Mouse (Mus musculus): ENCODE results near the gene Adat3.

DNA sequence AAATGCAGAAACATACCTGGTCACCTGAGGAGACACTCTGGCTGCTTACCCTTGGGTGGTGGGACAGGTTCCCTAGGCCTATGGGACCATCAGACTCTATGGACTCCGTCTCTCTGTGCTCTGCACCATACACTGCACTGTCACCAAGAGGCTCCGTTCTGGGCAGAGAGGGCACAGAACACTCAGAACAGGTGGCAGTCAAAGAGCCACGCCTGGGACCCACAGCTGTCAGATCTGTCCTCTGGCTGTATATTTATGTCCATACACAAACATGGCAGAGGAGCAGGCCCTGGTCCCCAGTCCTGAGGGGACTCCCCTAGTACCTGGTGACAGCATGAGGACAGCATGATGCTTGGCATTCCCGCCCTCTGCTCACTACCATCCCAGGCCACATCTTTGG is 23.1 kb downstream of the Adat3 start:
- no peak for TF ChIP-seq ZC3H11A (IDR thresholded peaks at IDR 0.05; ENCODE audit: borderline replicate concordance, low read depth, low read length)
- TF ChIP-seq CHD2 (IDR thresholded peaks at IDR 0.05; ENCODE audit: low read depth, low read length) = no peak

Measured in ES-E14 (cell line).